ENCODE assay signal across 21 mouse cellular contexts in the genomic region with DNA sequence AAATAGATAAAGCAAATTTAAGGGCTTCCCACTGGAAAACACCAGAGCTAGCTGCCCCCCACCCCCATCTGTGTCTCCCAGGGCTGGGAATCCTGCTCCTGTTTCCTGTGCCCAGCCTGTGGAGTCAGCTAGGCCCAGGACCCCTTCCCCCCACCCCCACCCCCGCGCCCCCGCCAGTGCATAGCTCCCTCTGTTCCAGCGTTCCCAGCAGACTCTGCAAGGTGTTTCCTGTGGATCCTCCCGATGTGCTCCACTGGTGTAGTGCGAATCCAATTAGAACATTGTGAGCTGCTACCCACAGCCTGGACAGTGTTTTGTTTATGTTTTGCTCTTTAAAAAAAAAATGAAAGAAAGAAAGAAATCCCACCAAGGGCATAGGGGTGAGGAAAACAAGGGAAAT. TPM values are rescaled to one million over a fixed set of nuclear protein-coding genes. Genes with fewer than 3 reads are reported as not detected.
DNase-seq lines count a peak whose midpoint lies in the region; ATAC-seq and TF ChIP-seq lines count a peak whose summit lies in the region.
"Had no signal": no experiment of that assay in that cellular context is flagged by ENCODE, and none has a peak within 500 bp of the region (broad histone marks: within the 10 kb centered on the region; RNA-seq: fewer than 3 reads in every experiment).

No protein-coding gene starts in this region.

- H3K36me3 ChIP-seq in heart, embryonic 10.5 days, result peaks cover 6% of the 10 kb centered on the region; the same call in 1 of the 2 replicates
- peaks cover 3% of the 10 kb centered on the region; the same call in 1 of the 2 replicates for H3K36me3 ChIP-seq in heart, embryonic 11.5 days (ENCODE audit: control insufficient read depth, insufficient read depth, low read length)
- 0 out of 2 replicates have a peak, but pooled peaks cover 10% of the 10 kb centered on the region for H3K36me3 ChIP-seq in kidney, postnatal 0 days (ENCODE audit: insufficient read depth, low read length)
- H3K36me3 ChIP-seq in lung, postnatal 0 days (ENCODE audit: insufficient read depth, low read length), result peaks cover 17% of the 10 kb centered on the region
- H3K36me3 ChIP-seq: embryonic facial prominence, embryonic 15.5 days; forebrain, embryonic 15.5 days; hindbrain, embryonic 13.5 days; midbrain, embryonic 15.5 days; neural tube, embryonic 12.5 days had no signal

- 45% methylated on average over 6 of the region's 6 CpGs for WGBS in heart, embryonic 10.5 days
- WGBS in heart, embryonic 11.5 days (ENCODE audit: insufficient replicate concordance), result 19% methylated on average over 6 of the region's 6 CpGs
- WGBS in kidney, postnatal 0 days, result 20% methylated on average over 6 of the region's 6 CpGs
- WGBS in lung, postnatal 0 days, result 31% methylated on average over 6 of the region's 6 CpGs

- H3K27ac ChIP-seq in heart, embryonic 10.5 days, result 0 out of 2 replicates have a peak overlapping the region, but pooled peaks have one; percentile 22
- no peak overlapping the region for H3K27ac ChIP-seq in heart, embryonic 11.5 days (ENCODE audit: low read depth, low read length)
- peak overlapping the region; percentile 51; the same call in 1 of the 2 replicates for H3K27ac ChIP-seq in kidney, postnatal 0 days
- H3K27ac ChIP-seq in lung, postnatal 0 days (ENCODE audit: low read length), result 0 out of 2 replicates have a peak overlapping the region, but pooled peaks have one; percentile 26
- H3K27ac ChIP-seq: embryonic facial prominence, embryonic 15.5 days; forebrain, embryonic 15.5 days; hindbrain, embryonic 13.5 days; macrophage; midbrain, embryonic 15.5 days; neural tube, embryonic 12.5 days had no signal

- H3K4me1 ChIP-seq in heart, embryonic 10.5 days, result peaks cover 14% of the 10 kb centered on the region
- H3K4me1 ChIP-seq in heart, embryonic 11.5 days (ENCODE audit: control insufficient read depth, insufficient read depth, low read length), result peaks cover 10% of the 10 kb centered on the region; the same call in 1 of the 2 replicates
- peaks cover 28% of the 10 kb centered on the region; the same call in 1 of the 2 replicates for H3K4me1 ChIP-seq in kidney, postnatal 0 days (replicated peaks; ENCODE audit: insufficient read depth, low read length)
- peaks cover 17% of the 10 kb centered on the region; the same call in 1 of the 2 replicates for H3K4me1 ChIP-seq in lung, postnatal 0 days (ENCODE audit: insufficient read depth, low read depth, low read length)
- H3K4me1 ChIP-seq: midbrain, embryonic 15.5 days; neural tube, embryonic 12.5 days had no signal

- ATAC-seq in heart, embryonic 11.5 days (replicated peaks; ENCODE audit: insufficient number of reproducible peaks, low FRiP score, low TSS enrichment), result no peak
- ATAC-seq in kidney, postnatal 0 days (replicated peaks; ENCODE audit: low FRiP score, low read depth), result no peak
- ATAC-seq in lung, postnatal 0 days, result peak; percentile 16; the same call in 1 of the 2 replicates
- ATAC-seq: forebrain, embryonic 15.5 days; midbrain, embryonic 15.5 days had no signal

- no peaks in the 10 kb centered on the region for H3K9me3 ChIP-seq in heart, embryonic 10.5 days
- no peaks in the 10 kb centered on the region for H3K9me3 ChIP-seq in heart, embryonic 11.5 days (replicated peaks; ENCODE audit: control insufficient read depth, low read length)
- no peaks in the 10 kb centered on the region for H3K9me3 ChIP-seq in kidney, postnatal 0 days (replicated peaks; ENCODE audit: low read length)
- H3K9me3 ChIP-seq in lung, postnatal 0 days (ENCODE audit: low read length), result no peaks in the 10 kb centered on the region
- H3K9me3 ChIP-seq: embryonic facial prominence, embryonic 15.5 days; forebrain, embryonic 15.5 days; hindbrain, embryonic 13.5 days; midbrain, embryonic 15.5 days; neural tube, embryonic 12.5 days had no signal

- no peak overlapping the region for H3K9ac ChIP-seq in heart, embryonic 11.5 days (ENCODE audit: low read depth, low read length)
- H3K9ac ChIP-seq in kidney, postnatal 0 days (ENCODE audit: low read depth, low read length), result no peak overlapping the region
- no peak overlapping the region for H3K9ac ChIP-seq in lung, postnatal 0 days (replicated peaks; ENCODE audit: low read depth)
- H3K9ac ChIP-seq: embryonic facial prominence, embryonic 15.5 days; forebrain, embryonic 15.5 days; hindbrain, embryonic 13.5 days; midbrain, embryonic 15.5 days; neural tube, embryonic 12.5 days had no signal

- H3K27me3 ChIP-seq in heart, embryonic 10.5 days (ENCODE audit: insufficient read depth, poor library complexity, severe bottlenecking), result no peaks in the 10 kb centered on the region
- H3K27me3 ChIP-seq in heart, embryonic 11.5 days (ENCODE audit: control insufficient read depth, insufficient read depth, low read length), result no peaks in the 10 kb centered on the region
- H3K27me3 ChIP-seq in kidney, postnatal 0 days (ENCODE audit: insufficient read depth, low read length), result no peaks in the 10 kb centered on the region
- H3K27me3 ChIP-seq in lung, postnatal 0 days (replicated peaks; ENCODE audit: insufficient read depth, low read length), result no peaks in the 10 kb centered on the region
- H3K27me3 ChIP-seq: embryonic facial prominence, embryonic 15.5 days; forebrain, embryonic 15.5 days; midbrain, embryonic 15.5 days; neural tube, embryonic 12.5 days had no signal

- TF ChIP-seq EP300 in lung, postnatal 0 days (IDR thresholded peaks at IDR 0.05), result no peak

- no peak overlapping the region for H3K4me2 ChIP-seq in heart, embryonic 11.5 days
- no peak overlapping the region for H3K4me2 ChIP-seq in kidney, postnatal 0 days (ENCODE audit: low read length)
- no peak overlapping the region for H3K4me2 ChIP-seq in lung, postnatal 0 days (replicated peaks; ENCODE audit: low read depth, low read length)
- H3K4me2 ChIP-seq: embryonic facial prominence, embryonic 15.5 days; forebrain, embryonic 15.5 days; hindbrain, embryonic 13.5 days; liver, embryonic 11.5 days; midbrain, embryonic 15.5 days; neural tube, embryonic 12.5 days had no signal

- no peak overlapping the region for H3K4me3 ChIP-seq in heart, embryonic 10.5 days
- no peak overlapping the region for H3K4me3 ChIP-seq in heart, embryonic 11.5 days (ENCODE audit: low read depth, low read length)
- no peak overlapping the region for H3K4me3 ChIP-seq in kidney, postnatal 0 days (replicated peaks; ENCODE audit: low read depth, low read length)
- H3K4me3 ChIP-seq in lung, postnatal 0 days (ENCODE audit: low read depth, low read length), result no peak overlapping the region
- H3K4me3 ChIP-seq: embryonic facial prominence, embryonic 15.5 days; forebrain, embryonic 15.5 days; hindbrain, embryonic 13.5 days; midbrain, embryonic 15.5 days; neural tube, embryonic 12.5 days had no signal

- no peak for TF ChIP-seq CTCF in kidney, postnatal 0 days (IDR thresholded peaks at IDR 0.05; ENCODE audit: low read depth)
- TF ChIP-seq CTCF in lung, postnatal 0 days (IDR thresholded peaks at IDR 0.05), result no peak

- DNase-seq in heart, embryonic 10.5 days (ENCODE audit: low spot score), result no peak
- no peak for DNase-seq in kidney, postnatal 0 days (ENCODE audit: low spot score)
- DNase-seq in kidney, adult 9 months, result no peak
- no peak for DNase-seq in lung, postnatal 0 days (ENCODE audit: low spot score)
- no peak for DNase-seq in lung, postnatal 25 days (ENCODE audit: low spot score)
- DNase-seq in adrenal gland, adult (ENCODE audit: inconsistent age in 2 of 2, low spot score in 1 of 2), result no peak
- DNase-seq: adrenal gland, postnatal 36 days; cerebellum, adult 11 months; cerebellum, adult 9-11 months; gastrocnemius, postnatal 10 days; heart, postnatal 14 days; kidney, adult 18-20 months; right cerebral cortex, postnatal 14 days had no signal

RNA-seq across cellular contexts. Expression of a gene that starts 25.1 kb away (rescaled TPM):
- polyA plus RNA-seq in heart, embryonic 10.5 days (2016; fragmentation: Nextera tagmentation; extraction: Ambion mirVana), result 44.7 and 47.2 TPM in 2 replicates
- polyA plus RNA-seq in heart, embryonic 11.5 days (2014; fragmentation: Nextera tagmentation; extraction: Ambion mirVana), result 56.6 and 63.9 TPM in 2 replicates
- polyA plus RNA-seq in kidney, postnatal 0 days (2015; fragmentation: Nextera tagmentation; extraction: Ambion mirVana), result 87.4 and 99.7 TPM in 2 replicates
- polyA plus RNA-seq in lung, postnatal 0 days (2015; fragmentation: Nextera tagmentation; extraction: Ambion mirVana), result 207 and 208 TPM in 2 replicates
